Comparison of ENCODE assay signal across 8 mouse cellular contexts in the genomic region with DNA sequence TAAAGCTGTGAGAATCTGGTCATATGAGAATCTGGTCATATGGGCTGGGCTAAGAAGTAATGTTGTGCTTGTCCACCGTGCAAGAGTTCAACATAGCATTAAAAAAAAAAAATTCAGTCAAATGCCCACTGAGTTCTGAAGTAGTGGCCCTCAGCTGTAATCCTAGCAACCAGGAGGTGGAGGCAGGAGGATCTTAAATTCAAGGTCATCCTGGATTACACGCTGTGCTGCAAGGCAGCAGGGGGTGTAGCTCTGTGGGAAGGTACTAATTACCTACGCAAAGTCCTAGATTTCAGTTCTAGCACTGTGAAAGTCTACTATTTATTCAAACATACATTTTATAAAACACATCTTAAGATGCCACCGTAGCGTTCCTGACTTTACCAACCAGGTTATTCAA. TPM values are rescaled to one million over a fixed set of nuclear protein-coding genes. Genes with fewer than 3 reads are reported as not detected.
DNase-seq lines count a peak whose midpoint lies in the region; ATAC-seq and TF ChIP-seq lines count a peak whose summit lies in the region.

No protein-coding gene starts in this region.

- POLR2A ChIA-PET in Patski (lab: Charles Lee) = no interaction called here

- peak overlapping the region; percentile 76 for H3K4me3 ChIP-seq in heart, embryonic 16.5 days (ENCODE audit: low read length)
- peak overlapping the region; percentile 61 for H3K4me3 ChIP-seq in hindbrain, embryonic 12.5 days
- peak overlapping the region; percentile 66 for H3K4me3 ChIP-seq in midbrain, embryonic 13.5 days (replicated peaks)

- intact Hi-C loops in heart, postnatal 36 days (cut with DNase I) = loop anchor here (5.0 to 10.0 kb wide), 2 partner anchors 91 to 287 kb away; partner anchors contain the start of gene Gas2l3

- peaks cover 4% of the 10 kb centered on the region; the same call in 1 of the 2 replicates for H3K36me3 ChIP-seq in heart, embryonic 16.5 days (ENCODE audit: control insufficient read depth, insufficient read depth)
- H3K36me3 ChIP-seq in hindbrain, embryonic 12.5 days = peaks cover 4% of the 10 kb centered on the region
- peaks cover 9% of the 10 kb centered on the region for H3K36me3 ChIP-seq in midbrain, embryonic 13.5 days

- CTCF ChIA-PET in Patski (lab: Charles Lee) = interaction anchor here (1.3 kb wide), 1 partner anchor 9 kb away, joined by 4 read pairs; no protein-coding TSS in a partner anchor

- no peaks in the 10 kb centered on the region for H3K27me3 ChIP-seq in heart, embryonic 16.5 days (ENCODE audit: control insufficient read depth, insufficient read depth, low read length)
- no peaks in the 10 kb centered on the region for H3K27me3 ChIP-seq in Patski
- H3K27me3 ChIP-seq in hindbrain, embryonic 12.5 days = peaks cover 2% of the 10 kb centered on the region; the same call in 1 of the 2 replicates
- H3K27me3 ChIP-seq in midbrain, embryonic 13.5 days = no peaks in the 10 kb centered on the region

- no peak overlapping the region for H3K27ac ChIP-seq in heart, embryonic 16.5 days (ENCODE audit: low read length)
- H3K27ac ChIP-seq in hindbrain, embryonic 12.5 days = no peak overlapping the region
- H3K27ac ChIP-seq in midbrain, embryonic 13.5 days = no peak overlapping the region

- DNase-seq in heart, postnatal 36 days = no peak
- no peak for DNase-seq in Patski (ENCODE audit: low read depth, low spot score)
- no peak for DNase-seq in gastrocnemius, postnatal 10 days
- DNase-seq in layer of hippocampus, postnatal 10 days (ENCODE audit: low spot score in 2 of 2) = no peak
- DNase-seq in urinary bladder, adult 2 months (ENCODE audit: low spot score) = no peak

- WGBS in heart, embryonic 16.5 days = 13% methylated on average over 5 of the region's 5 CpGs
- 20% methylated on average over 5 of the region's 5 CpGs for WGBS in hindbrain, embryonic 12.5 days
- 12% methylated on average over 5 of the region's 5 CpGs for WGBS in midbrain, embryonic 13.5 days

- peak; percentile 6 for TF ChIP-seq CTCF in Patski (IDR thresholded peaks at IDR 0.05)

- peaks cover 5% of the 10 kb centered on the region for H3K4me1 ChIP-seq in heart, embryonic 16.5 days (ENCODE audit: control insufficient read depth, insufficient read depth, low read length)
- H3K4me1 ChIP-seq in hindbrain, embryonic 12.5 days = peaks cover 17% of the 10 kb centered on the region
- H3K4me1 ChIP-seq in midbrain, embryonic 13.5 days (replicated peaks) = peaks cover 18% of the 10 kb centered on the region

- peak overlapping the region; percentile 66 for H3K9ac ChIP-seq in heart, embryonic 16.5 days (ENCODE audit: low read length)
- H3K9ac ChIP-seq in hindbrain, embryonic 12.5 days = peak overlapping the region; percentile 65
- H3K9ac ChIP-seq in midbrain, embryonic 13.5 days (replicated peaks) = peak overlapping the region; percentile 65

- in situ Hi-C loops in Patski (cut with MboI; ENCODE audit: low pct_unique_long_range_greater_than_20kb) = loop anchor here (25.0 kb wide), 1 partner anchor 306 kb away; no protein-coding TSS in a partner anchor

- no peak for ATAC-seq in heart, embryonic 16.5 days (replicated peaks; ENCODE audit: extremely low read depth, insufficient read depth, low FRiP score)
- no peak for ATAC-seq in Patski
- ATAC-seq in hindbrain, embryonic 12.5 days (ENCODE audit: low FRiP score) = no peak
- no peak for ATAC-seq in midbrain, embryonic 13.5 days

- peak overlapping the region; percentile 86 for H3K4me2 ChIP-seq in heart, embryonic 16.5 days (ENCODE audit: low read depth, low read length)
- peak overlapping the region; percentile 79 for H3K4me2 ChIP-seq in hindbrain, embryonic 12.5 days (replicated peaks)
- peak overlapping the region; percentile 74 for H3K4me2 ChIP-seq in midbrain, embryonic 13.5 days (replicated peaks)

- H3K9me3 ChIP-seq in heart, embryonic 16.5 days (replicated peaks; ENCODE audit: control insufficient read depth, low read length) = no peaks in the 10 kb centered on the region
- H3K9me3 ChIP-seq in hindbrain, embryonic 12.5 days (replicated peaks) = no peaks in the 10 kb centered on the region
- H3K9me3 ChIP-seq in midbrain, embryonic 13.5 days = no peaks in the 10 kb centered on the region

RNA-seq across cellular contexts. Expression of gene Actr6, which starts 0.8 kb away (rescaled TPM):
- 19.0 and 29.6 TPM in 2 replicates for polyA plus RNA-seq in heart, embryonic 16.5 days (2015; fragmentation: Nextera tagmentation; extraction: Ambion mirVana)
- total RNA-seq in heart, postnatal 36 days (2021) = 10 to 100 TPM; 10.7 to 12.9 TPM
- polyA plus RNA-seq in Patski (2021) = 16.8 TPM
- 42.5 and 51.2 TPM in 2 replicates for polyA plus RNA-seq in hindbrain, embryonic 12.5 days (2016; fragmentation: Nextera tagmentation; extraction: Ambion mirVana)
- 51.2 and 53.8 TPM in 2 replicates for polyA plus RNA-seq in midbrain, embryonic 13.5 days (2015; fragmentation: Nextera tagmentation; extraction: Ambion mirVana)
- total RNA-seq in gastrocnemius, postnatal 10 days (2021) = 1 to 10 TPM; 5.8 to 6.1 TPM
- total RNA-seq in layer of hippocampus, postnatal 10 days (2021) = 10 to 100 TPM; 24.9 to 25.7 TPM
- polyA plus RNA-seq in urinary bladder, adult 2 months (2012; rRNA removed) = 12.0 and 14.4 TPM in 2 replicates

RNA-seq across cellular contexts. Expression of gene Uhrf1bp1l, which starts 13.4 kb away (rescaled TPM):
- 19.9 and 22.9 TPM in 2 replicates for polyA plus RNA-seq in heart, embryonic 16.5 days (2015; fragmentation: Nextera tagmentation; extraction: Ambion mirVana)
- total RNA-seq in heart, postnatal 36 days (2021) = 10 to 100 TPM; 23.5 to 25.4 TPM
- polyA plus RNA-seq in Patski (2021) = 62.8 TPM
- polyA plus RNA-seq in hindbrain, embryonic 12.5 days (2016; fragmentation: Nextera tagmentation; extraction: Ambion mirVana) = 32.7 and 34.3 TPM in 2 replicates
- 29.9 and 31.9 TPM in 2 replicates for polyA plus RNA-seq in midbrain, embryonic 13.5 days (2015; fragmentation: Nextera tagmentation; extraction: Ambion mirVana)
- total RNA-seq in gastrocnemius, postnatal 10 days (2021) = 10 to 100 TPM in 1 of 2 experiments, 1 to 10 TPM in 1; 8.9 to 13.6 TPM
- 10 to 100 TPM; 81.1 to 81.4 TPM for total RNA-seq in layer of hippocampus, postnatal 10 days (2021)
- 42.7 and 43.8 TPM in 2 replicates for polyA plus RNA-seq in urinary bladder, adult 2 months (2012; rRNA removed)

RNA-seq across cellular contexts. Expression of gene Scyl2, which starts 45.3 kb away (rescaled TPM):
- polyA plus RNA-seq in heart, embryonic 16.5 days (2015; fragmentation: Nextera tagmentation; extraction: Ambion mirVana) = 4.1 and 4.4 TPM in 2 replicates
- total RNA-seq in heart, postnatal 36 days (2021) = 10 to 100 TPM; 15.8 to 16.6 TPM
- 40.2 TPM for polyA plus RNA-seq in Patski (2021)
- polyA plus RNA-seq in hindbrain, embryonic 12.5 days (2016; fragmentation: Nextera tagmentation; extraction: Ambion mirVana) = 11.8 and 15.7 TPM in 2 replicates
- polyA plus RNA-seq in midbrain, embryonic 13.5 days (2015; fragmentation: Nextera tagmentation; extraction: Ambion mirVana) = 10.5 and 11.0 TPM in 2 replicates
- total RNA-seq in gastrocnemius, postnatal 10 days (2021) = 10 to 100 TPM; 11.0 to 13.2 TPM
- 10 to 100 TPM; 30.8 to 34.4 TPM for total RNA-seq in layer of hippocampus, postnatal 10 days (2021)
- polyA plus RNA-seq in urinary bladder, adult 2 months (2012; rRNA removed) = 26.2 and 27.9 TPM in 2 replicates
